11 mouse cellular contexts compared by ENCODE assay signal in genomic region chr8:44525915-44526314, GRCm38 (mm10).
DNase-seq lines count a peak whose midpoint lies in the region; ATAC-seq and TF ChIP-seq lines count a peak whose summit lies in the region.
"Had no signal": no experiment of that assay in that cellular context is flagged by ENCODE, and none has a peak within 500 bp of the region (broad histone marks: within the 10 kb centered on the region; RNA-seq: fewer than 3 reads in every experiment).

No protein-coding gene starts in this region.

- intact Hi-C loops in heart, adult 2 months (cut with DNase I) = no loop called here

- H3K9ac ChIP-seq in heart, adult 2 months (ENCODE audit: low read depth, low read length) = no peak overlapping the region
- H3K9ac ChIP-seq in limb, embryonic 14.5 days (ENCODE audit: low read depth, low read length, severe bottlenecking) = no peak overlapping the region
- no peak overlapping the region for H3K9ac ChIP-seq in midbrain, postnatal 0 days (replicated peaks; ENCODE audit: low read length, poor library complexity, severe bottlenecking)

- no peaks in the 10 kb centered on the region for H3K36me3 ChIP-seq in heart, adult 2 months (ENCODE audit: control insufficient read depth, insufficient read depth, low read length)
- no peaks in the 10 kb centered on the region for H3K36me3 ChIP-seq in limb, embryonic 14.5 days (ENCODE audit: control insufficient read depth, insufficient read depth, low read length)
- no peaks in the 10 kb centered on the region for H3K36me3 ChIP-seq in midbrain, postnatal 0 days (ENCODE audit: insufficient read depth, low read length)
- H3K36me3 ChIP-seq: midbrain, embryonic 10.5 days had no signal

- H3K4me1 ChIP-seq in heart, adult 2 months (ENCODE audit: control insufficient read depth, insufficient read depth, low read length) = no peaks in the 10 kb centered on the region
- H3K4me1 ChIP-seq in limb, embryonic 14.5 days (ENCODE audit: control insufficient read depth, insufficient read depth, low read length) = peaks cover 10% of the 10 kb centered on the region
- no peaks in the 10 kb centered on the region for H3K4me1 ChIP-seq in midbrain, postnatal 0 days (ENCODE audit: insufficient read depth, low read length)
- H3K4me1 ChIP-seq: midbrain, embryonic 10.5 days had no signal

- H3K4me2 ChIP-seq in limb, embryonic 14.5 days (replicated peaks; ENCODE audit: low read depth, low read length, severe bottlenecking) = no peak overlapping the region
- no peak overlapping the region for H3K4me2 ChIP-seq in midbrain, postnatal 0 days (ENCODE audit: low read depth, low read length, poor library complexity, severe bottlenecking)

- H3K27me3 ChIP-seq in heart, adult 2 months (ENCODE audit: control insufficient read depth, insufficient read depth, low read length) = no peaks in the 10 kb centered on the region
- H3K27me3 ChIP-seq in limb, embryonic 14.5 days (ENCODE audit: control insufficient read depth, insufficient read depth, low read length) = no peaks in the 10 kb centered on the region
- no peaks in the 10 kb centered on the region for H3K27me3 ChIP-seq in midbrain, postnatal 0 days (ENCODE audit: insufficient read depth, low read length)

- peak; percentile 10 to 21 for DNase-seq in heart, adult 2 months
- no peak for DNase-seq in heart, adult 8-10 months (ENCODE audit: low spot score)
- DNase-seq in adipocyte (ENCODE audit: low spot score) = peak; percentile 29
- DNase-seq in cerebellum, postnatal 10 days = peak; percentile 35 to 47
- peak; percentile 74 for DNase-seq in limb, embryonic 14.5 days (ENCODE audit: low spot score)
- no peak for DNase-seq in midbrain, postnatal 0 days (ENCODE audit: low spot score)
- no peak for DNase-seq in frontal cortex, postnatal 14 days (ENCODE audit: low spot score in 2 of 2)
- no peak for DNase-seq in ovary, adult 18-20 months (ENCODE audit: low spot score)
- DNase-seq: thymus, postnatal 14 days had no signal

- no peak for TF ChIP-seq EP300 in heart, adult 2 months (IDR thresholded peaks at IDR 0.05; ENCODE audit: insufficient read depth, low read depth, low read length)

- no peak for ATAC-seq in limb, embryonic 14.5 days (ENCODE audit: low FRiP score, low read depth)
- ATAC-seq in midbrain, postnatal 0 days (ENCODE audit: low FRiP score) = no peak
- ATAC-seq: activated CD4-positive, CD25-positive, alpha-beta regulatory T cell, adult 4 months had no signal

- H3K27ac ChIP-seq in heart, adult 2 months = no peak overlapping the region
- peak overlapping the region; percentile 52; the same call in 1 of the 2 replicates for H3K27ac ChIP-seq in limb, embryonic 14.5 days (replicated peaks; ENCODE audit: low read depth, low read length)
- no peak overlapping the region for H3K27ac ChIP-seq in midbrain, postnatal 0 days (ENCODE audit: low read depth, low read length)
- H3K27ac ChIP-seq: midbrain, embryonic 10.5 days had no signal

- no peak overlapping the region for H3K4me3 ChIP-seq in heart, adult 2 months
- no peak overlapping the region for H3K4me3 ChIP-seq in limb, embryonic 14.5 days (replicated peaks; ENCODE audit: low read length)
- no peak overlapping the region for H3K4me3 ChIP-seq in midbrain, postnatal 0 days (ENCODE audit: low read depth, low read length)
- H3K4me3 ChIP-seq: midbrain, embryonic 10.5 days had no signal

- TF ChIP-seq CTCF in heart, adult 2 months (IDR thresholded peaks at IDR 0.05) = no peak
- no peak for TF ChIP-seq CTCF in midbrain, postnatal 0 days (IDR thresholded peaks at IDR 0.05)

- no peak for TF ChIP-seq POLR2A in heart, adult 2 months (IDR thresholded peaks at IDR 0.05; ENCODE audit: insufficient read depth, low read depth, low read length)
- TF ChIP-seq POLR2A in limb, embryonic 14.5 days (IDR thresholded peaks at IDR 0.05; ENCODE audit: borderline replicate concordance, extremely low read depth, insufficient read depth, insufficient read length) = no peak

- H3K9me3 ChIP-seq in limb, embryonic 14.5 days (ENCODE audit: control insufficient read depth, low read length) = no peaks in the 10 kb centered on the region
- H3K9me3 ChIP-seq in midbrain, postnatal 0 days (ENCODE audit: low read length) = no peaks in the 10 kb centered on the region
- H3K9me3 ChIP-seq: midbrain, embryonic 10.5 days had no signal

- H3K79me2 ChIP-seq in heart, adult 2 months (replicated peaks; ENCODE audit: control insufficient read depth, insufficient read depth, low read length) = no peaks in the 10 kb centered on the region

Comparison
In these comparisons a context has a peak if more than half of its experiments do, and no peak if none do; other contexts are left out.
1. DNase-seq: peak in heart, adult 2 months (2 of 2), adipocyte (single experiment), cerebellum, postnatal 10 days (2 of 2) and limb, embryonic 14.5 days (single experiment); none in heart, adult 8-10 months (single experiment), midbrain, postnatal 0 days (single experiment), frontal cortex, postnatal 14 days (0 of 2) and ovary, adult 18-20 months (single experiment).